Mouse (Mus musculus) gastrocnemius, adult 8-10 months (tissue): ENCODE results near the gene Ntf3. TPM values are rescaled to one million over a fixed set of nuclear protein-coding genes. Genes with fewer than 3 reads are reported as not detected.
A peak's percentile ranks its signal among the peaks of the same experiment; 100 is the strongest.

Experiments used
- DNase-seq, 2 experiments: peaks; one replicate each; pipeline ENCODE4 v3.0.0; 2022; ENCODE audit warnings: low spot score in 2 of 2
- total RNA-seq, 4 experiments: library from RNA; stranded (reverse); gene quantifications; 2 replicates each; pipeline ENCODE4 v1.2.4; 2022

Ntf3 gene
- total RNA-seq, 4 experiments from 2014 or later = 1.6 to 2.6 (median 1.6) TPM

DNA sequence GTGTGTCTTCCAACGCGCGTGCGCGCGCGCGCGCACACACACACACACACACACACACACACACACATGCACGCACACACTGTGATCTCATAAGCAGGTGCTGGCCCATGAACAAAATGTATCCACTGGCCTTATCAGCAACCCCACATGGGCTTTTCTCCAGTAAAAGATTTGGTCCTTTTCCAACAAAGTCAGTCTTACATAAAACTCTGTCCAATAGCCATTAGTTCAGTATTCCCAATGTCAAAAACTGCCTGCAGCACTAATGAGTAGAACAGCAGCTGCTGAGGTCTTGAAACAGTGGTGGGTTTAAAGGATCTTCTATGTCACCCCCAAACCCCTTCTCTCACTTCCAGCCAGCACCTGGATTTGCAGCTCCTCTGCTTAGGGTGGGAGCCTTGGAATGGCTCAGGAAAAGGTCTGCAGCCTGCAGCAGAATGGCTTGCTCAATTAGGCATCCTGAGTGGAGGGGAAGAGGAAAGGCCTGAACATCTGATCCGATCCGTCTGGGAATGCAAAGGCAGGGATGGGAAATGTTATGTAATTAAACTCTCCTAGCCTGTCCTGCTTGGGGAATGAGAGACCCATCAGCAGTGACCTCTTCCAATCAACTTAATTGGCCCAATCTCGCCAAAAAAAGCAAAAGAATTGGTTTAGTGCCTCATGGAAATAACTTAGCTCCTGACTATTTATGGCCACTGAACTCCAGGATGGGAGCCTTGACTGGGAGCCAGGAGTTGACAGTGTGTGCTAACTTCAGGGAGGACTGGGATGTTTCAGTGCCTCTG is 7.2 kb downstream of the Ntf3 start:
- peak in 1 of 2 experiments; percentile 31 for DNase-seq

- no peak for DNase-seq
Measured at GRCm38 (mm10) chr6:126155928-126156327, 10.8 kb downstream of the Ntf3 start.

DNA sequence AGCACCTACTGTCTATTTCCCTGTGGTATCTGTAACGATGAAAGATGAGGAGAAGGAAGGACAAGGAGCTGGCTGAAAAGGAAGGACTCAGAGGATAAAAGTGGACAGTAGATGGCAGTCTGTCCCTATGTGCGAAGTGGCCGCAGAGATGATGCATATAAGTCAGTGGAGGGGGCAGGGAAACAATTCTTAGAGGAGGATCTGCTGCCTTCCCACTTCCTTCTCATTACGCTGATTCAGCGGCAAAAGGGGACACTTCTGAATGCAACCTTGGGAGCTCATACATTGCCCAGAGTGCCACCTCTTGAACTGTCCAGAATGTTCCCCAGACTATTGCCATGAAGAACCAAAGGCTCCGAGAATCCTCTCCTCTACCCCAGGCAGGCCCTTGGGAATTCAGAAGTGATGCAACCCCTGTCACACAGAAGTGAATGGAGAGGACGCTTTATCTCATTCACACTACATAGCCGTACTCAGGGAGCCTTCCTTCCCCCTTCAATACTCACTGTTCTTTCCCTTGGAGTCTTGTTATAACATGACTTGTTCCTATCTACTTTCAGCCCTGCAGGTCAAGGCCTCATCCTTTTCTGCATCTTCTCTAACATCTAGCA is 12.2 kb downstream of the Ntf3 start:
- no peak for DNase-seq

DNA sequence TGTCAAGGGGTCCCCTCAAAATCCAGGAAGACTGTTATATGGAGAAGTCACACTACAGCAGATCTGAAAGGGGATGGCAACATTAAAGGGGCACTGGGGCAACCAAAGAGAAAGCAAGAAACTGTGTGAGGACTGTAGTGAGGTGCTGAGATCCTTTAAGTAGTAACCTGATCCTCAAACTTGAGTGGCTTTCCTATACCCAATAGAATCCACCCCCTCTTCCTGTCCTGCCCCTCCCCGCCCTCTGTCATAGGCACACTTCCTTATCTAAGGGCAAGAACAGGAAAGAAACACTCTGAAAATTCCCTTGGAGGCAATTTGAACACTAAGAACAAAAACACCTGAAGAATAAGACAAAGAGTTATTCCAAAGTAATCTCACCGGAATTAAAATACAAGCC is 13.6 kb downstream of the Ntf3 start:
- DNase-seq = no peak

DNA sequence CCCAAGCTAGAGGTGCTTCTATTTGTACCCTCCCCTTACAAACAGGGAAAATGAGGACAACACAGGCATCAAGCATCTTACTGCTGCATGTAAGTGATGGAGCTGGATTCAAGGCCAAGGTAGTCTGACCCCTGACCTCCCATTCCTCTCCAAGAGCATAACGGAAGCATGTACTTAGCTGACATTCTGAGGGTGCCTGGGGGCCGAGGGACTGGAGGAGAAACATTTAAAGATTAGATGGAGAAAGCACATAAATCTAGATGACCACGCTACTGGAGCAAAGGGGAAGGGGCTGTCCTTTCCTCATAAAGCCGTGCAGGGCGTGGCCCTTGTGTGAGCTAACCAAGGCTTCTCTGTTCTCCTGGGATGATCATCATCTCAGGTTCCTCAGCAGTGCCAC is 23.1 kb downstream of the Ntf3 start:
- DNase-seq = no peak

DNA sequence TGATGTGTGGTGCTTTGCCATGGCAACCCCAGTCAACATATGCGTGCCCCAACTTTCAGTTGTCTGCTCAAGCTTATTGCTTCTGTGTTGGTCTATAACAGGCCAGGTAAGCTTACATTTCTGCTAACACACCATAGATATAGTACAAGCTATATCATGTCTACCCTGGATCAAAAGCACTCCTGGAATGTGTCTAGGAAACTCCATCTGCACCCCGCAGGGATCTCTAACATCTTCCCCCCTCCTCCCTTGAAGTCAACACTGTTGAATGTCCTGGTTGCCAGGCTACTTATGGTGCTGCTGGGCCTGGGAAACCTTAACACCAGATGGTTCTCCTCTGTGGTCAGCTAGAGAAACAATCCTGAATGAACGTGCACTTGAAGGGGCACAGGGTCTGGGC is 24.0 kb downstream of the Ntf3 start:
- DNase-seq = no peak

GRCm38 (mm10) chr6:126142021-126142554 is 24.6 kb downstream of the Ntf3 start:
- no peak for DNase-seq

DNA sequence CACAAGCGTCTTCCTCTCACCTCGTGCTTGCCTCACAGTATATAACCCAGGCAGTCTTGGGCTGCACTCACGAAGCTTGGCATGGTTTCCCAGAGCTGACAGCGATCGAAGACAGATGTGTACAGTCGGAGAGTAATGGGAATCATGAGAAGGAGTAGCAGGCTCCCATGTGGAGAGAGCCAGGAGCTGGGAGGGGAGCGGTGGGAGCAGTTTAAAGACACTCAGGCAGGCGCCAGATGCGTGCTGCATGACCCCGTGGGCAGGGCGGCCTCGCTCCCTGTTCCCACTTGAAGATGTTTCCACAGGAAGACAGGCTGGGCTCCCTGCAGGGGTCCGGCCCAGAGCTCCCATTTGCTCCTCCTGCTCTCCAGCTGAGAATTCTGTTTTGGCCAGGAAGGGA is 25.2 kb downstream of the Ntf3 start:
- DNase-seq = peak in 1 of 2 experiments; percentile 34

DNA sequence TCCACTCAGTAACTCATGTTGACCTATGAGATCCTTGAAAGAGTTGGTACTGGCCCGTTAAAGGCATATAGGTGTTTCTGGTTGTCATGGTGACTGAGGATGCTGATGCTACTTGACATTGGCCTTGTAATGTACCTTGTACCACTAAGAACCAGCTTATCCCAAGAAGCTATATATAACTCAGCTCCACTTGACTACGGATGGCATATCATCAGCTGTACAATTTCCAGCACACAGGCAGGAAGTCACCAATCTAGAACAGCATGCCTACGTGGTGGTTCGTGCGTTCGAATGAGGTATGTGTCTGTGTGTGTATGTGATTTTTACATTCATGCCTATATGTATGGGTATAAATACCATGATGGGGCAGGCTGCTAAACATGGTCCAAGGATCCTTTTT is 25.7 kb downstream of the Ntf3 start:
- DNase-seq = no peak

GRCm38 (mm10) chr6:126140416-126140815 is 26.3 kb downstream of the Ntf3 start:
- no peak for DNase-seq

GRCm38 (mm10) chr6:126134155-126134906 is 32.4 kb downstream of the Ntf3 start:
- DNase-seq = no peak

- DNase-seq = no peak
Measured at GRCm38 (mm10) chr6:126128238-126128637, 38.5 kb downstream of the Ntf3 start.

DNA sequence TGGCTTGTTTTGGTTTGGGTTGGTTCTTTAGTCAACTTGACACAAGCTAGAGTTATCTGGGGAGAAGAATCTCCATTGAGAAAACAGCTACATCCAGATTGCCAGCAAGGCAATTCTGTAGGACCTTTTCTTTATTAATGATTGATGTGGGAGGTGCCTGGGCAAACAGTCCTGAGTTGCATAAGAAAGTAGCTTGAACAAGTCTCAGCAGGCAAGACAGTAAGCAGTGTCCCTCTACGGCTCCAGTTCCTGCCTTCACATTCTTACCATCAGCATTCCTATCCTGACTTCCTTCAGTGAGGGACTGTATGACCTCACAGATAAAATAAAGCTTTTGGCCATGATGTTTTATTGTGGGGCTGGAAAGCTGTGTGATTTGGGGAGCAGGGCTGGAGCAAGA is 48.5 kb downstream of the Ntf3 start:
- DNase-seq = no peak

GRCm38 (mm10) chr6:126117191-126117590 is 49.5 kb downstream of the Ntf3 start:
- DNase-seq = no peak

GRCm38 (mm10) chr6:126114934-126115633 is 51.6 kb downstream of the Ntf3 start:
- no peak for DNase-seq

DNA sequence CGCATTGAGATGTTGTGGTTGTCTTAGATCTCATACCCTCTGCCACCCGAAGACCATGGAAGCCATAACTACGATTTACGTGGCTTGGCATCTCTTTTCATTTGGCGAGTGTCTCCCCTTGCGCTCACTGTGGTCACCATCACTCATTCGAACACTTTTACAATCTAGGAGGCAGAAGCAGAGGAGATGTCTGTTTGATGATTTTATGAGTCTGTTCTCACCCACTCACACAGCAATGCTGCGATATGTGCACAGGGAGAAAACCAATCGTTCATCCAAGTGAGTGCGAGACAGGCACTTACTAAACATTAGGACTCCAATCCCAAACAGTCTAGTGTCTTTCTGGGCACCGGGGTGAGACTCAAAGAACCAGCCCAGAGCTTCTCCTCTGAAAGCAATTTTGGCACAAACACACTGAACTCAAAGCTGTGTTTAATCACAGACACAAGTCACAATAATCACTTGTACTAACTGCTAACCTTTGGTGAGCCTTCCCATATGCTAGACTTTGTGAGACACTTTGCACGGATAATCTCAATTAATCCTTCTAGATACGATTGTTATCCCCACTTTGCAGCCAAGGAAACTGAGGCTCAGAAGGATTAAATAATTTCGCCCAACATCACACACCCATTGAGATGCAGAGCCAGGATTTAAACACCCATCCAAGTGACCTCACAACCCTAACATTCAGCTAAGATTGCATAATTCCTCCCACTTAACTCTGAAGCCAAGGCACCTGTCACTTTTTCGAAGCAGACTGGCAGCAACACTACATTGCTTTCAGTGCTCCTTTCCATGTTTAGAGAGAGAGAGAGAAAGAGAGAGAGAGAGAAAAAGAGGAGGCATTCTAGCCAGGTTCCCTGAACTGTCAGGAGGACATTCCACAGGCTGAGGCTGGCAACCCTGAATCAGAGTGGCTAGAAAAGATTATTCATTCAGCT is 55.5 kb downstream of the Ntf3 start:
- DNase-seq = no peak

GRCm38 (mm10) chr6:126109184-126109583 is 57.5 kb downstream of the Ntf3 start:
- DNase-seq = no peak

- no peak for DNase-seq
Measured at GRCm38 (mm10) chr6:126108771-126109170, 57.9 kb downstream of the Ntf3 start.

- no peak for DNase-seq
Measured at GRCm38 (mm10) chr6:126107398-126107797, 59.3 kb downstream of the Ntf3 start.

- no peak for DNase-seq
Measured at GRCm38 (mm10) chr6:126106798-126107173, 59.9 kb downstream of the Ntf3 start.
